Mouse (Mus musculus): ENCODE measurements around the gene Tcp11x2. TPM values are rescaled to one million over a fixed set of nuclear protein-coding genes. Genes with fewer than 3 reads are reported as not detected.

The Tcp11x2 gene
- polyA plus RNA-seq, 1 experiment from 2014 or later, result not detected

- no peak overlapping the region for H3K4me2 ChIP-seq (ENCODE audit: low read length)
- no peak for ATAC-seq
- H3K4me1 ChIP-seq (replicated peaks; ENCODE audit: control insufficient read depth, insufficient read depth, low read length), result no peaks in the 10 kb centered on the region
- 75% methylated on average over 2 of the region's 2 CpGs for WGBS
- H3K4me3 ChIP-seq (replicated peaks; ENCODE audit: low read length), result no peak overlapping the region
- H3K36me3 ChIP-seq (ENCODE audit: control insufficient read depth, insufficient read depth), result no peaks in the 10 kb centered on the region
- no peaks in the 10 kb centered on the region for H3K27me3 ChIP-seq (replicated peaks; ENCODE audit: control insufficient read depth, insufficient read depth, low read length)
- H3K9ac ChIP-seq (replicated peaks; ENCODE audit: low read depth, low read length), result no peak overlapping the region
- H3K27ac ChIP-seq (ENCODE audit: low read length), result no peak overlapping the region
- no peaks in the 10 kb centered on the region for H3K9me3 ChIP-seq (ENCODE audit: control insufficient read depth, low read length)
Measured at GRCm38 (mm10) chrX:135681858-135682257, 11.7 kb downstream of the Tcp11x2 start.

GRCm38 (mm10) chrX:135652173-135652772, 41.3 kb downstream of the Tcp11x2 start:
- no peaks in the 10 kb centered on the region for H3K27me3 ChIP-seq (replicated peaks; ENCODE audit: control insufficient read depth, insufficient read depth, low read length)
- 36% methylated on average over 9 of the region's 9 CpGs for WGBS
- no peaks in the 10 kb centered on the region for H3K9me3 ChIP-seq (ENCODE audit: control insufficient read depth, low read length)
- H3K36me3 ChIP-seq (ENCODE audit: control insufficient read depth, insufficient read depth), result no peaks in the 10 kb centered on the region
- H3K4me1 ChIP-seq (replicated peaks; ENCODE audit: control insufficient read depth, insufficient read depth, low read length), result no peaks in the 10 kb centered on the region
- ATAC-seq, result peak; percentile 72
- no peak overlapping the region for H3K4me2 ChIP-seq (ENCODE audit: low read length)
- H3K4me3 ChIP-seq (replicated peaks; ENCODE audit: low read length), result no peak overlapping the region
- no peak overlapping the region for H3K9ac ChIP-seq (replicated peaks; ENCODE audit: low read depth, low read length)
- no peak overlapping the region for H3K27ac ChIP-seq (ENCODE audit: low read length)

- H3K4me2 ChIP-seq (ENCODE audit: low read length), result no peak within 1 kb of the TSS
- H3K27ac ChIP-seq (ENCODE audit: low read length), result no peak within 1 kb of the TSS
- H3K27me3 ChIP-seq (replicated peaks; ENCODE audit: control insufficient read depth, insufficient read depth, low read length), result no peaks in the 10 kb centered on the region
- no peaks in the 10 kb centered on the region for H3K9me3 ChIP-seq (ENCODE audit: control insufficient read depth, low read length)
- 92% methylated on average over 11 of the region's 11 CpGs for WGBS
- no peak within 1 kb of the TSS for H3K4me3 ChIP-seq (replicated peaks; ENCODE audit: low read length)
- H3K9ac ChIP-seq (replicated peaks; ENCODE audit: low read depth, low read length), result no peak within 1 kb of the TSS
- ATAC-seq, result no peak
- no peaks in the 10 kb centered on the region for H3K4me1 ChIP-seq (replicated peaks; ENCODE audit: control insufficient read depth, insufficient read depth, low read length)
- no peaks in the 10 kb centered on the region for H3K36me3 ChIP-seq (ENCODE audit: control insufficient read depth, insufficient read depth)
Measured at GRCm38 (mm10) chrX:135627605-135628004, 66.0 kb downstream of the Tcp11x2 start, which contains the start of gene Prame. Gene Prame (minus strand): TSS chrX:135627705.

Other genes starting within 250 kb of the Tcp11x2 start
- gene AV320801, start 199.2 kb downstream of the Tcp11x2 start, polyA plus RNA-seq (2015; fragmentation: Nextera tagmentation; extraction: Ambion mirVana), result not detected in 2 replicates
- not detected in 2 replicates for gene Nxf7, start 95.0 kb downstream of the Tcp11x2 start, polyA plus RNA-seq (2015; fragmentation: Nextera tagmentation; extraction: Ambion mirVana)
- not detected in 2 replicates for gene Prame, start 66.1 kb downstream of the Tcp11x2 start, polyA plus RNA-seq (2015; fragmentation: Nextera tagmentation; extraction: Ambion mirVana)
- gene Tmsb15a, start 31.5 kb upstream of the Tcp11x2 start, polyA plus RNA-seq (2015; fragmentation: Nextera tagmentation; extraction: Ambion mirVana), result not detected in 2 replicates
- gene Armcx5, start 48.9 kb upstream of the Tcp11x2 start, polyA plus RNA-seq (2015; fragmentation: Nextera tagmentation; extraction: Ambion mirVana), result 11.5 and 13.8 TPM in 2 replicates
- 139 and 173 TPM in 2 replicates for gene Gprasp1, start 48.9 kb upstream of the Tcp11x2 start, polyA plus RNA-seq (2015; fragmentation: Nextera tagmentation; extraction: Ambion mirVana)
- gene Bhlhb9, start 103.8 kb upstream of the Tcp11x2 start, polyA plus RNA-seq (2015; fragmentation: Nextera tagmentation; extraction: Ambion mirVana), result 106 and 110 TPM in 2 replicates
- gene Gprasp2, start 145.2 kb upstream of the Tcp11x2 start, polyA plus RNA-seq (2015; fragmentation: Nextera tagmentation; extraction: Ambion mirVana), result 107 and 144 TPM in 2 replicates